Mouse (Mus musculus) T-helper 2 cell (primary cell): ENCODE results near the gene Asf1b.
"Not testable (repeated sequence)": the region's sequence is repeated elsewhere in the genome, so short reads cannot be mapped to it uniquely, and the experiment has no call there.

ENCODE experiments used
- in situ Hi-C: fragments of 300-600 bp; cut with MboI, MseI; formaldehyde crosslinking; loops from one replicate; pipeline ENCODE4 v1.15.1; 2025; ENCODE audit warnings: high pct_unique_total_duplicates

Gene Asf1b

DNA sequence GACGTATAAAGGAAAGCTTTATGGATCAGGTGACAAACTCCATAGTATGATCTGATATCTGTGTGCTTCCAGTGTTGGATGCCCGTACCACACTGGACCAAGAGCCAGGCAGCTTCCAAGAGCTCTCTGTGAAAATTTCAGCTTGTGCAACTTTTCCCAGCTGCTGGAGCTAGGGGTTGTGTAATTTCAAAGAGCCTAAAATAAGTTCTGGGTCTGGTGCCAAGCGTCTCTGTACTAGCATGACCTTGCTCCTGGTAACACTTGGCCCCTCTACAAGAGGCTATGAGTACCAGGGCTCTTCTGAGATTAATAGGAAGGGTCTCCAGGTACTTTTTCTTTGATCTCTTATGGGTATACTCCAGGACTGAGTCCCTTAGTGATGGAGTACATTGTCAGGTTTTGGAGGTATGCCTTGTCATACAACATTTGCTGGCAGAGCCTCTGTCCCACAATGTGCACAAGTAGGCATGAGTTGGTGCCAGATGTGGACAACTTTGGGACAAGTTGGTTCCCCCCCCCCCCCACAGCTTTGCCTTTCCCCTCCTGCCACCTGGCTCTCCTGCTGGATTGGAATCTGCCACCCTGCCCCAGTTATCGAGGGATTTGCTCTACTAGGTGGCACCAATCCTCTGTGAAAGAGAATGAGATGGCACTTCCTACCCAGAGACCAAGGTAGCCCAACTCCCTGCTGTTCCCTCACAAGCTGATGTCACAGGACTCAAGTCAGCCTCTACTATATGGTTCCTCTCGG lies 8.9 kb downstream of the Asf1b start:
- in situ Hi-C loops, result no loop called here

DNA sequence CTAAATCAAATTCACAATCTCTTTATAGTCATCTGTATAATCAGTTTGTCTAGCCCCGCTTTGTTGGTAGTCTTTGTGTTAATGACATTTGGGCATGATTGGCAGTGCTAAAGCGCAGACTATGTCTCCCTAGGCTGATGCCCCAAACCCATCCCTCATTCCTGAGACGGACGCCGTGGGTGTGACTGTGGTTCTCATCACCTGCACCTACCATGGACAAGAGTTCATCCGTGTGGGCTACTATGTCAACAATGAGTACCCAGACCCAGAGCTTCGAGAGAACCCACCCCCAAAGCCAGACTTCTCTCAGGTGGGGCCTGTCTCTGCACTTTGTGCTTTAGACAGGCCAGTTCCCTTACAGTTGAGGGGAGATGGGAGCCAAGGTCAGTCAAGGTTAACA lies 12.4 kb downstream of the Asf1b start:
- in situ Hi-C loops, result no loop called here

DNA sequence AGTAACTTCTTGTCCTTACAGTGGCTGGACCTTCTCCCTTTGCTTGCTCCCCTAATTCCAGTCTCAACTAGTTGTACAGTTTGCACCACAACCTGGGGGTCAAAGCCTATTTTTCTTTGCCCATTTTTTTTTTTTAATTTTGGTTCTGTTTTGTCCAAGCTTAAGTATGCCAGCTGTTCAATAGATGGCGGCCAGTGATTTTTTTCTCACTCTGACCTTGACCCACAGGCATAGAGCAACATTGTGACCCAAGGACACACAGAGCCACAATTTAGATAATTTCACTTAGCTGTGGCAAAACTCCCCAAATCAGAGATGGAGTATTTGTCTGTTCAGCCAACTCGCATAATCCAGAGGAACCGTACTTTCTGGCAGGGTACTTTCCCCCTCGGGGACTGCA lies 15.8 kb downstream of the Asf1b start:
- in situ Hi-C loops, result no loop called here

DNA sequence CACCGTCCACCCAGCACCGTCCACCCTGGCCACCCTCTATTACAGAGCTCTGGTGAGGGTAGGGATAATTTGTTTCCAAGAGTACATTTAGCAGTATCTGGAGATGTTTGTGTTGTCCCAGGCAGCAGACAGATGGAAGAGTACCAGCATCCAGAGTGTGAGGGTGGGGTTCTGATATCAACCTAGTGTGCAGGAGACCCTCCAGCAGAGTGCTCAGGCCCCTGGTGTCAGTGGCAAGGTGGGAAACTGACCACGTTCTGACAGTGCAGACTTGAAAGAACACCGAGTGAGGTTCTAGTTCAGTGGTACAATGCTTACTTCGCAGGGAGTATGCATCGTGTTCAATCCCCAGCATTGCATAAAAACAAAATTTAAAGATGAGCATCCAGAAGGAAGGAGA lies 16.4 kb downstream of the Asf1b start:
- in situ Hi-C loops, result no loop called here

DNA sequence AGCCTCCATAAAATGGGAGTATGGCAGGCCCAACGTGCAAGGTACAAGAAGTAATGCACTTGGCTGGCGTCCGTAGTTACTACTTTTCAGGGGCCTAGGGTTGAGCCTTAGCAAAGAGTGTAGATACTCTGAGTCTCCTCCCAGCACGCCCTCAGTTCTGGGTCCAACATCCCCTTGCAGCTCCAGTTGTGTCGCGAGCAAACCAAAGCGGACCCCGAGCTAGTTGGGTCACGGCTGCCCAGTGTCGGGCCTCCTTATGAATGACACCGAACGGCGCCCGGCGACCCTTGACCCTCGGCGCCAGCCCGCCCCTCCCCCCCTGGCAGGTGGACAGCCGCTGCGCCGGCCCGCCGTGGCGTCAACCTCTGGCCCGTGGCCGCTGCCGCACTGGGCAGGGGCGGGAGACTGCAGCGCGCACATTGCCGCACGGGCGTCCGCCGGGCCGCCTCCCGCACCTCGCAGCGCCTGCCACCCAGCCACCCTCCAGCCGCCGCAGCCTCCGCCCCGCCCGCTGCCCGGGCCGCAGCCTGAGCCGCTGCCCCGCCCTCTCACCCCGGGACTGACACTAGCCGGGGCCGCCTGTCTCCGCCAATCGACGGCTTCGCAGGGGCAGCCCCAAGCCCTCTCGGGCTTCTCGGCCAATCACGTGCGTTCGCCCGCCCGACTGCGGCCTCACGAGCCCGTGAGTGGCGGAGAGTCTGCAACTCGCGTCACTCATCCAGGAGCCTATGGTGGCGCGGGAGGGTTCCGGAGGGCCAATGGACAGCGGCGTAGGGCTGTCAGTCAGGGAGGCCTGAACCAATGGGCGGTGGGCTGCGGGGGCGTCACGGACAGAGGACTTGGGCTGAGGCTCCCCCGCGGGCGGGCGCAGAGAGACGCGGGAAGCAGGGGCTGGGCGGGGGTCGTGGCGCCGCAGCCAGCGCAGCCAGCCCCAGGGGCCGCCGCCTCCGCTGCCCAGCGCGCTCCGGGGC lies 17.1 kb downstream of the Asf1b start, which contains the start of gene Prkaca:
TSS of gene Prkaca (plus strand) at position 844 of the 971 bp plus-strand sequence.
- in situ Hi-C loops, result no loop called here

DNA sequence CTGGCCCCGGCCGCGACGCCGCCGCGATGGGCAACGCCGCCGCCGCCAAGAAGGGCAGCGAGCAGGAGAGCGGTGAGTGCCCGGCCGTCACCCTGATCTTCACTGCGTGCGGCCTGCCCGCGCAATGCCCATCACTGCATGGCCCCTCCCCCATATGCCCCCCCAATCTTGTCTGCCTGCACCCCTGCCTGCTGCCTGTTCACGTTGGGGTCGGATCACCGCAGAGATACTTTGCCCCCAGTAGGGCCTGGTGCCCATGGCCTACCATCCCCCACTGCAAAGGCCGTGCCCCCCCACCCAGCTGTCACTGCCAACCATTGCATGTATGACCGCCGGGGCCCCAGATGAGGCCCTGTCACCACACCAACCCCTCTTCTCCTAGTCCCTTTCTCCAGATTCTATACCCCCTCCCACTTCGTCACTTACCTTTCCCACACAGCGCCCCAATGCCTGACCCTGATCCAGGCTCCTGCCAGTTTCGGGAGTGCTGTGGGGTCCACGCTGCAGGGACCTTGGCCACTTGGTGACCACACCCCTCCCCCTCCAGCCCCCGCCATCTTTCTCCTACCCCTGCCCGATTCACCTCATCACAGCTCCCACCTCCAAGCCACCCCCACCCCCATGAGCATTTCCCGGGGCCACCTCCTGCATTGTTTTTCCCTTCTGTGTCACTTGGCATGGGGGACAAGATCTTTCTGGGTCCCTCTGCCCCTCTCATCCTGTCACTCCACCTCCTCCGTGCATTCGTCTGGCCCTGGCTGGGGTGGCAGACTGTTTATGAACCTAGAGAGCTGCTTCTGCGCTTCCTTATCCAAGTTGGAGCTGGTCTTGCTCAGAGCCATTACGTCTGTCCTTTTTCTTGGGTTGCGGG lies 18.1 kb downstream of the Asf1b start:
- in situ Hi-C loops, result no loop called here

DNA sequence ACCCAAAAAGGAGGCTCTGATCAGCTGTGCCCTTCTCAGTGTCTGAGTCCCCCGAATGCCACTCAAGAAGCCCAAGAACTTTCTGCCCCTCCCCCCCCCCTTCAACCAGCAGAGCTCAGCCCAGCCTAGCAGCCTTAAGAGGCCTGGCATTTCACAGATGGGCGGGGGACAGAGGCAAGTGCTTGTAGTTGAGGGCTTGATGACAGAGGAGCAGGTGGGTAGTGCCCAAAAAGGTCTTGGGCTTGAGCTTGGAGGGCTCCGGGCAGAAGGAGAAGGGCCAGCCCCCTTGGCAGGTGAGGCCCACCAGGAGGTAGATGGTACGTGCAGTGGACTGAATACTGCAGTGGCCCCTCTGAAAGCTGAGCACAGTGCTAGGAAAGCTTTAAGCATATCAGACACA lies 19.2 kb downstream of the Asf1b start:
- in situ Hi-C loops, result no loop called here

DNA sequence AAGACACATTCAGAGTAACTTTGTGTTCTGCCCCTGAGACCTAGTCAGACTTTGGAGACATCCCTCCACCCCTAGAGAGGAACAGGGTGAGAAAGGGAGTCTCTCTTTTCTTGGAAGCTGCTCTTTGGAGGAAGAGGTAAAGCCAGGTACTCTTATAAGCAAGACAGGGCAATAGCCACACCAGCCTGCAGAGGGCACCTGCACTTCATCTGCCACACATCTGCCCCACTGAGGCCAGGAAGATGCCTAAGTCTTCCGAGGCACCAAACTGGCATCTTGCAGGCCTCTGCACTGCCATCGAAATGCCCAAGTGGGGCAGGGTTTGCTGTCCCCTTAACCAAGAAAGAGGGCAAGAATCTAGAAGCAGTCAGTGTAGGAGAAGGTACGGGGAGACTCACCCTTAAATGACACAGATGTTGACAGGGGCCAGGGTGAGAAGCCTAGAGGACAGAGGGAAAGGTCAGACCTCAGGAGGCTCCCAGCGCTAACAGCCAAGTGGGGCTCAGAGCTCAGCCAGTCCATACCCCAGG lies 20.9 kb downstream of the Asf1b start:
- in situ Hi-C loops, result no loop called here

DNA sequence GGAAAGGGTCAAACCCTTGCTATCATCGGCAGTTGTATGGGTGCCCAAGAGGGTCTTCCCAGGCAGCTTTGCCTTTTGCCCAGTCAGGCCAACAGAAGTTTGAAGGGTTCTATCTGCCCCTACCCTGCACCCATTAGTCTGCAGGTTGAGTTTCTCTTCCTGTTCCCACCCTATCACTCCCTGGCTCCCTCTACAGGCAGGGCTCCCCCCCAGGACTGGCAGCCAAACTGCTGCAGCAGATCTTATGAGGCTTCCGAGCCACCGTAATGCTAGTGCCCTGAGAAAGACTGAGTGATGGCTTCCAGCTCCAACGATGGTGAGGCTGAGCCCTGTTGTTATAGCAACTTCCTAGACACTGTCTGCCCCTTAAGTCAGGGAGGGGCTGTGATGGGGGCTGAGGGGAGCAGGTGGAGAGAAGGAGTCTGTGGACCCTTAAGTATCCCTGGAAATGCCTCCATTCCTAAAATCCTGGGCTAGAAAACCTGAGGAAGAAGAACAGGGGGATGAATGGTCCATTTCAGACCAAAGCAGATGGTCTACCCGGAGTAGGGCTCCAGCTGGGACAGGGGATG lies 21.6 kb downstream of the Asf1b start:
- in situ Hi-C loops, result no loop called here

DNA sequence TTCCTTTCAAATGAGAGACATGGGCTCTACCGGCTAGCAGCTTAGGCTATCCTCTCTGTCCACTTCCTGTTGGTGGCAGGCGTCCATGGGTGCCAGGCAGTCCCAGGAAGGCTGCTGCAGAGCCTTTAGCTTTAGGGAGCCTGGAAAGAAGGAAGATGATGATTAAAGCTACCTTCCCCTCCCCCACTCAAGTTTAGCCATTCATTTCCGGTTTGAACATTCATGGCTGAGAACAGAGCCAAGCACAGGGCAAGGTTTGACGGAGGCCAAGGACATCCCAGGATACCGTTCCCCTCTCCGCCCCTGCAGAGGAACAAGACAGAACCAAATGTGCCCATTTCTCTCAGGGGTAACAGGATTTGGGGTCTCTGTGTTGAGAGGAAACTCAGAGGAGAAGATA lies 22.3 kb downstream of the Asf1b start:
- in situ Hi-C loops, result no loop called here

DNA sequence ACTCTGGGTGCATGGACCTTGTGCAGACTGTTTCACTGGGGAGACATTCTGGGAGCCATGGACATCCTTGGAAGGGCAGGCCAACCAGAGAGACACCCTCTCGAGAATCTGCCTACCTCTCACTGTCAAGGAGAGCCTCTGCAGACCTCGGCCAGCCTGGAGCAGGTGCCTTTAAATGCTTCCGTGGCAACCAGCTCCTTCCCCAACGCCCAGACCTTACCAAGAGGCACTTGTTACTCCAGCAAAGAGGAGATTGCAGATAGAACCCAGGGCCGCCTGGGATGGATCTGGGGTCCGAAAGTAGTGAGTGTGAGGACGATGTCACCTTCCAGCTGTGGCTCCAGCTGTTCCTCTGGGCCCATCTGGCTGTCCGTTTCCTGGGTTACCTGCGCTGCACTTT lies 22.9 kb downstream of the Asf1b start:
- in situ Hi-C loops, result no loop called here

DNA sequence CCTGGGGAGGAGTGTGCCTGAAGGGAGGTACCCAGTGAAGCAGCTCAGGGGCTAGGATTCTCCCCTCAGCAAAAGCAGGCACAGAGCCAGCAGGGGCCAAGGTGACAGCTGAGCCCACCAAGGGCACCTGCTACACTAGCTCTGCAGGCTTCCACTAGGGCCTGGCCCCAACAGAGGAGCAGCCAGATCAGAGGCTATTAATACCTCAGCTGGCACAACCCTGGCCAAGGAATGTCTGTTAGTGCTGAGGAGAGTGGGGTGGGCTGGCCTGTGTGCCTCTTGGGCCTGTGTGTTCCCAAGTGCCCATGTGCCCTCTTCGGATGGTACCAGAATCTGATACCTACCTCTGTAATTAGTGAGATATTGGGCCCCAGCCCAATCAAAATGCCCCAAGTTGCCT lies 24.9 kb downstream of the Asf1b start:
- in situ Hi-C loops, result no loop called here

DNA sequence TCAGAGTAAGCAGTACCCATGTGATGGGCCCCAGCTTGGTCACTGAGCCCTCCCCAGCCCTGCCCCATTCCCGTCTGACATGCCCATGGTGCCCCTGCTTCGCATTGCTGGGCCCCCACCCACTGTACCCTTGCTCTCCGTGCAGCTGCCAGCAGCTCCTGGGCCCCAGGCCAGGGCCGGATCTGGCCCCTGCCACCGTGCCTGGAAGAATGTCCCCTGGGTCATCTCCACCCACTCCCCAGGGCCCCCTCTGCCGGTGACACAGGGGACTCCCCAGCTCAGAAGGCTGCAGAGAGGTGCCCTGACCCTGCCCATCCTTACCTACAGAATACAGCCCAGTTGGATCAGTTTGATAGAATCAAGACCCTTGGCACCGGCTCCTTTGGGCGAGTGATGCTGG lies 25.5 kb downstream of the Asf1b start:
- in situ Hi-C loops, result no loop called here

DNA sequence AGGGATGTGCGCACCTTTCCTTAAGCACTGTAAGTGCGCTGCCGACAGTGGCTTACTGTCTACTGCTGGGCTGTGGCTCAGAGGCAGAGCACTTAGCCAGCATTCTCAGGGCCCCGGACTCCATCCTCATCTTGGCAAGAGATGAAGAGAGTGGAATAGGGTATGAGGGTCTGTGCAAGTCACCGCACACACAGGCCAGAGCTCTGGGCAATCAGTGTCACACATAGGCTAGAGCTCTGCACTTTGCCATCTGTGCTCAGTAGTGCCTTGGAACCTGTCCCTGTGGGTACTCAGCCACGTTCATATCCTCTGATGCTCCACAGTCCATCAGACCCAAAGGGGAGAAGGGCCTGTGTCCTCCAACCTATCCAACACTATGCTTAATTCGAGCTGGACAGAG lies 26.2 kb downstream of the Asf1b start:
- in situ Hi-C loops, result no loop called here

DNA sequence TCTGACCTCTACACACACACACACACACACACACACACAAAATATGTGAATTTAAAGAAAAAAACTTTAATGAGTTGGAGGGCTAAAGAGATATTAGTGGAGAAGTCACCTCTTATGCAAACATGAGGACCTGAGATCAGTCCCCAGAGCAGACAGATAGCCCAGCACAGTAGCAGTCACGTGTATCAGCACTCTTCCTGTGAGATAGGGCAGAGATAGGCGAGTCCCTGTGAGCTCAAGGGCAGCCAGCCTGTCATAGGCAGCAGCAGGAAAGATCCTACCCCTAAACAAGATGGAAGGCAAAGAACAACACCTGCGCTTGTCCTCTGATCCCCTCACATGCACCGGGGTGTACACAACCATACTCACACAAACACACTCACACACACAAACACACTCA lies 27.1 kb downstream of the Asf1b start:
- in situ Hi-C loops, result no loop called here

DNA sequence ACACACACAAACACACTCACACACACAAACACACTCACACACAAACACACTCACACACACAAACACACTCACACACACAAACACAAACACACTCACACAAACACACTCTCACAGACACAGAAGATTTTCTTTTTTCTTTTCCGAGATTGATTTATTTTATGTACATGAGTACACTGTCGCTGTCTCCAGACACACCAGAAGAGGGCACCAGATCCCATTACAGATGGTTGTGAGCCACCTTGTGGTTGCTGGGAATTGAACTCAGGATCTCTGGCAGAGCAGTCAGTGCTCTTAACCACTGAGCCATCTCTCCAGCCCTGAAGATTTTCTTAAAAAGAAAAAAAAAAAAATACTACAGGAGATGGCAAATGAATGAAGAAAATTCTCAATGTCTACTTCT lies 27.9 kb downstream of the Asf1b start:
- in situ Hi-C loops, result not testable (repeated sequence)

DNA sequence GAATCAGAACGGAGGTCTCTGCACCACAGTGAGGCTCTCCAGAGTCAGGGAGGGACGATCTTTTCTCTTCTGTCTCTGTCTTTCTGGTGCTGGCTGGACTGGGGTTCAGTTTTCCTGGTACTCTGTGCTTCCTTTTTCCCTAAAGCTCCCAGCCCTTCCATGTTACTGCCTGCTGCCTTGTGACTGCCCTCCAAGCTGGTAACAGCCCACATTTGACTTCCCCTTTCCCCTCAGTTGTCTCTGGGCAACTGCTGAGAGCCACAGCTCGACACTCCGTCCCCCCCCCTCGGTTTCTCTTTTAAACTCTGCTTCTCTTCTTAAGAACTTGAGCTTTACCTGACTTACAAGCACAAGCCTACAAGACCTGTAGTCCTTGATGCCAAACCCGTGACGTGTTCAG lies 33.9 kb downstream of the Asf1b start:
- in situ Hi-C loops, result no loop called here

DNA sequence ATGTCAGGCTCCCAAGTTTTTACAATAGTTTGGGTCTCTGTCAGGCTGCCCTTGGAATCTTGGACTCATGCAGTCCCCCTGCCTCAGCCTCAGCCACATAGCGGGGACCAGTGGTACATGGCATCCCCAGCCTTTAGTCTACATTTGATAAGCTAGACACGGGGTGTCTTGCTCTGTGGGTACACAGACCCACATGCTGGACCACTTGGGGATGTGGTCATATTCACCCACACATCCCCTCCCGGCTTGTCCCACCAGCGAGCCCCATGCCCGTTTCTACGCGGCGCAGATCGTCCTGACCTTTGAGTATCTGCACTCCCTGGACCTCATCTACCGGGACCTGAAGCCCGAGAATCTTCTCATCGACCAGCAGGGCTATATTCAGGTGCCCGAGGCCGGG lies 34.9 kb downstream of the Asf1b start:
- in situ Hi-C loops, result no loop called here

DNA sequence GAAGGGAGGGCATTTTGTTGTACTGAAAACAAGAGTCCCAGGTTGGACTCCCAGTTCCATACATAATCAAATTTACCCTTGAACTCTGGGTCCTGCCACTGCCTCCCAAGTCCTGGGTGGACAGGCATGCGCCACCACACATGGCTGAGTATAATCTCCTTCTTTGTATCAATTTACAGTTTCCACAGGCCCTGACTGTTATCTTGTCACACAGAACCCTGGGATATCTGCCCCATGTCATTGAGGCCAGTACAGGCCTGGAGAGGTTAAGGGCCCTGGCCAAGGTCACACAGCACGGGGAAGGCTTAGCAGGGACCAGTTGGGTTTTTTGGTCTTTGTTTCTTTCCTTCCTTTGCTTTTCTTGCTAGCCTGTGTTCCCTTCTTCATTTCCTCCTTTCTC lies 37.2 kb downstream of the Asf1b start:
- in situ Hi-C loops, result no loop called here

DNA sequence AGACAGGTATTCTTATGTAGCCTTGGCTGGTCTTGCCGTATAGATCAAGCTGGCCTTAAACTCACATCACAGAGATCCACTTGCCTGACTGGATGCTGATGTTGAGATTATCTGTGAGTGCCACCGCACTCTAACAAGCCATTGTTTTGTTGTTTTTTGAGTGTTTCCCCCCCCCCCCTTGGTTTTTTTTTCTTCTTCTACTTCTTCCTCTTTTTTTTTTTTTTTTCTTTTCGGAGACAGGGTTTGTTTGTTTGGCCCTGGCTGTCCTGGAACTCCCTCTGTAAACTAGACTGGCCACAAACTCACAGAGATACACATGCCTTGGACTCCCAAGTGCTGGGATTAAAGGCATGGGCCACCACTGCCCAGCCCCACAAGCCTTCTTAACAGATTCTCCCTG lies 38.7 kb downstream of the Asf1b start:
- in situ Hi-C loops, result no loop called here

DNA sequence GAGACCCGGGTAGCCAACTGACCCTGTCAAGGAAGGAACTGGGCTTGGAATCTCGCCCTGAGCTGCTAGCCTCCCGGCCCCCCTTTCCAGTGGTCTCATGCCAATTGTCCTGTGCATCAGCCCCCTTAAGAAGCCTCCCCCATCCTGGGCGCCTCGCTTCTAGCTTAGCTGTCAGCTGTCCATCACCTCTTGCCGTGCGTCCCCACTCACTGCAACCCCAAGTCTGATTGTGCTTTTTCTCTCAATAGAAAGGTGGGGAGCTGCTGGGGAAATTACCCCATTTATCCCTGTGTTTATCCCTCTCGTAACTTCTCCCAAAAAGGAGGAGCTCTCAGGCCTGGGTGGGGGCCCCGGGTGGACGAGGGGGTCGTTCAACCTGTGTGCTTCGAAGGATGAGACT lies 40.7 kb downstream of the Asf1b start:
- in situ Hi-C loops, result no loop called here
